Mouse (Mus musculus) forebrain, embryonic 16.5 days (tissue): ENCODE measurements at regions not wholly inside any gene's neighbourhood (a gene's known extent, or its start where the extent isn't known, plus 50 kb on each side); places are given as distances from the start of the nearest gene placed in this dataset.

Experiments used
- ATAC-seq: fragments of 200-750 bp; cut with Nextera tagmentation; 2 replicates; pipeline ENCODE4 v1.8.0; 2017; ENCODE audit warnings: mild to moderate bottlenecking, moderate library complexity
- H3K27ac ChIP-seq: fragments of 300-500 bp; sonication (generic); 2 replicates; pipeline ENCODE4 v1.5.1; 2014; ENCODE audit warnings: low read length, control low read depth
- H3K27me3 ChIP-seq: fragments of 300-500 bp; sonication (generic); replicated peaks from 2 replicates; pipeline ENCODE4 v1.6.1; 2014; ENCODE audit warnings: low read length; ENCODE audit not compliant: control insufficient read depth, insufficient read depth
- H3K36me3 ChIP-seq: fragments of 300-500 bp; sonication (generic); 2 replicates; pipeline ENCODE4 v1.6.1; 2014; ENCODE audit not compliant: control insufficient read depth, insufficient read depth
- H3K4me1 ChIP-seq: fragments of 300-500 bp; sonication (generic); replicated peaks from 2 replicates; pipeline ENCODE4 v1.6.1; 2014; ENCODE audit warnings: low read length; ENCODE audit not compliant: control insufficient read depth, insufficient read depth
- H3K4me2 ChIP-seq: fragments of 300-500 bp; sonication (generic); 2 replicates; pipeline ENCODE4 v1.6.1; 2014; ENCODE audit warnings: mild to moderate bottlenecking, low read length, control low read depth
- H3K4me3 ChIP-seq: fragments of 300-500 bp; sonication (generic); replicated peaks from 2 replicates; pipeline ENCODE4 v1.5.1; 2014; ENCODE audit warnings: mild to moderate bottlenecking, low read length, control low read depth
- H3K9ac ChIP-seq: fragments of 300-500 bp; sonication (generic); replicated peaks from 2 replicates; pipeline ENCODE4 v1.6.1; 2014; ENCODE audit warnings: low read depth, low read length, control low read depth
- H3K9me3 ChIP-seq: fragments of 300-500 bp; sonication (generic); 2 replicates; pipeline ENCODE4 v1.6.1; 2016; ENCODE audit warnings: low read length; ENCODE audit not compliant: control insufficient read depth
- WGBS: fragments of 180-500 bp; shearing (Covaris S2); extraction: QIAGEN DNeasy Blood & Tissue Kit; methylation state at CpG from one replicate; pipeline ENCODE4 v1.1.7; 2014; 5-methylcytosine and 5-hydroxymethylcytosine counted together

GRCm38 (mm10) chr1:153962161-153962720 is 62.2 kb upstream of the Teddm2 start:
- Histone ChIP-seq H3K4me3 (no peak overlapping the region), H3K9ac (no peak overlapping the region), H3K9me3 (no peaks in the 10 kb centered on the region), H3K4me2 (no peak overlapping the region), H3K27ac (no peak overlapping the region), H3K36me3 (no peaks in the 10 kb centered on the region), H3K4me1 (0 out of 2 replicates have a peak, but pooled peaks cover 2% of the 10 kb centered on the region), H3K27me3 (no peaks in the 10 kb centered on the region)
- ATAC-seq: no peak
- 43% methylated on average over 8 of the region's 8 CpGs for WGBS

- Histone ChIP-seq H3K9ac (no peak overlapping the region), H3K36me3 (no peaks in the 10 kb centered on the region), H3K9me3 (no peaks in the 10 kb centered on the region), H3K4me2 (no peak overlapping the region), H3K4me1 (0 out of 2 replicates have a peak, but pooled peaks cover 2% of the 10 kb centered on the region), H3K4me3 (no peak overlapping the region), H3K27ac (no peak overlapping the region), H3K27me3 (no peaks in the 10 kb centered on the region)
- ATAC-seq: no peak
- WGBS: 76% methylated on average over 9 of the region's 9 CpGs
Measured at GRCm38 (mm10) chr1:153963744-153964342, 63.8 kb upstream of the Teddm2 start.

GRCm38 (mm10) chr1:153969401-153969800 is 69.4 kb upstream of the Teddm2 start:
- Histone ChIP-seq H3K4me3 (no peak overlapping the region), H3K4me1 (no peaks in the 10 kb centered on the region), H3K36me3 (no peaks in the 10 kb centered on the region), H3K9ac (no peak overlapping the region), H3K27me3 (no peaks in the 10 kb centered on the region), H3K4me2 (no peak overlapping the region), H3K9me3 (no peaks in the 10 kb centered on the region), H3K27ac (no peak overlapping the region)
- ATAC-seq: no peak
- 93% methylated on average over 4 of the region's 4 CpGs for WGBS

GRCm38 (mm10) chr1:153974300-153974699 is 74.3 kb upstream of the Teddm2 start:
- H3K9ac ChIP-seq: no peak overlapping the region
- ATAC-seq: peak; percentile 43; the same call in 1 of the 2 replicates
- WGBS: 35% methylated on average over 1 of the region's 1 CpGs

GRCm38 (mm10) chr1:153977963-153978726 is 78.1 kb upstream of the Teddm2 start:
- ATAC-seq: peak; percentile 81
- no peak overlapping the region for H3K9ac ChIP-seq
- H3K9me3 ChIP-seq: no peaks in the 10 kb centered on the region
- H3K36me3 ChIP-seq: no peaks in the 10 kb centered on the region
- no peak overlapping the region for H3K4me3 ChIP-seq
- H3K4me1 ChIP-seq: no peaks in the 10 kb centered on the region; the same call in 1 of the 2 replicates
- no peak overlapping the region for H3K27ac ChIP-seq
- H3K4me2 ChIP-seq: no peak overlapping the region
- no peaks in the 10 kb centered on the region for H3K27me3 ChIP-seq
- WGBS: 5% methylated on average over 5 of the region's 5 CpGs

More at GRCm38 (mm10) chr1:153974300-153974699, 74.3 kb upstream of the Teddm2 start:
- Histone ChIP-seq H3K4me3 (no peak overlapping the region), H3K36me3 (no peaks in the 10 kb centered on the region), H3K4me2 (no peak overlapping the region), H3K9me3 (no peaks in the 10 kb centered on the region), H3K27ac (no peak overlapping the region), H3K27me3 (no peaks in the 10 kb centered on the region), H3K4me1 (no peaks in the 10 kb centered on the region; the same call in 1 of the 2 replicates)

GRCm38 (mm10) chr1:153980886-153981285 is 80.9 kb upstream of the Teddm2 start:
- no peak for ATAC-seq
- no peaks in the 10 kb centered on the region for H3K27me3 ChIP-seq
- H3K27ac ChIP-seq: no peak overlapping the region
- no peak overlapping the region for H3K4me3 ChIP-seq
- no peaks in the 10 kb centered on the region; the same call in 1 of the 2 replicates for H3K4me1 ChIP-seq
- no peak overlapping the region for H3K9ac ChIP-seq
- H3K4me2 ChIP-seq: no peak overlapping the region
- H3K9me3 ChIP-seq: no peaks in the 10 kb centered on the region
- no peaks in the 10 kb centered on the region for H3K36me3 ChIP-seq
- WGBS: 64% methylated on average over 6 of the region's 6 CpGs

- Histone ChIP-seq H3K4me3 (no peak overlapping the region), H3K4me1 (no peaks in the 10 kb centered on the region), H3K27me3 (no peaks in the 10 kb centered on the region), H3K9me3 (no peaks in the 10 kb centered on the region), H3K4me2 (no peak overlapping the region), H3K9ac (no peak overlapping the region), H3K36me3 (no peaks in the 10 kb centered on the region), H3K27ac (no peak overlapping the region)
- no peak for ATAC-seq
- 95% methylated on average over 5 of the region's 5 CpGs for WGBS
Measured at GRCm38 (mm10) chr1:153985595-153985994, 85.6 kb upstream of the Teddm2 start.

GRCm38 (mm10) chr1:153986632-153987031 is 86.6 kb upstream of the Teddm2 start:
- Histone ChIP-seq H3K9me3 (no peaks in the 10 kb centered on the region), H3K27me3 (no peaks in the 10 kb centered on the region), H3K4me2 (no peak overlapping the region), H3K27ac (no peak overlapping the region), H3K9ac (no peak overlapping the region), H3K4me3 (no peak overlapping the region), H3K36me3 (no peaks in the 10 kb centered on the region), H3K4me1 (no peaks in the 10 kb centered on the region)
- WGBS: 91% methylated on average over 6 of the region's 6 CpGs
- no peak for ATAC-seq

GRCm38 (mm10) chr1:153988297-153988696 is 88.3 kb upstream of the Teddm2 start:
- 72% methylated on average over 1 of the region's 2 CpGs for WGBS
- no peak overlapping the region for H3K4me2 ChIP-seq
- H3K36me3 ChIP-seq: no peaks in the 10 kb centered on the region
- no peaks in the 10 kb centered on the region for H3K9me3 ChIP-seq
- no peaks in the 10 kb centered on the region for H3K27me3 ChIP-seq
- H3K9ac ChIP-seq: no peak overlapping the region
- no peak overlapping the region for H3K27ac ChIP-seq
- no peak for ATAC-seq
- no peaks in the 10 kb centered on the region for H3K4me1 ChIP-seq
- no peak overlapping the region for H3K4me3 ChIP-seq
